Mouse (Mus musculus) lung, embryonic 16.5 days (tissue): Measurements from ENCODE around the gene Mettl13. TPM values are rescaled to one million over a fixed set of nuclear protein-coding genes. Genes with fewer than 3 reads are reported as not detected.

Source experiments
- ATAC-seq: fragments of 200-750 bp; cut with Nextera tagmentation; 2 replicates; pipeline ENCODE4 v1.8.0; 2017; ENCODE audit warnings: low read depth, mild to moderate bottlenecking, moderate library complexity
- H3K27ac ChIP-seq: fragments of 300-500 bp; sonication (generic); 2 replicates; pipeline ENCODE4 v1.5.1; 2014; ENCODE audit warnings: mild to moderate bottlenecking, control low read depth, low read length
- H3K27me3 ChIP-seq: fragments of 300-500 bp; sonication (generic); 2 replicates; pipeline ENCODE4 v1.6.1; 2014; ENCODE audit warnings: low read depth, low read length, mixed read lengths; ENCODE audit not compliant: control insufficient read depth, insufficient read depth
- H3K36me3 ChIP-seq: fragments of 300-500 bp; sonication (generic); 2 replicates; pipeline ENCODE4 v1.6.1; 2014; ENCODE audit warnings: low read length; ENCODE audit not compliant: control insufficient read depth, insufficient read depth
- H3K4me1 ChIP-seq: fragments of 300-500 bp; sonication (generic); replicated peaks from 2 replicates; pipeline ENCODE4 v1.6.1; 2014; ENCODE audit warnings: low read length, mixed read lengths; ENCODE audit not compliant: control insufficient read depth, insufficient read depth
- H3K4me2 ChIP-seq: fragments of 300-500 bp; sonication (generic); 2 replicates; pipeline ENCODE4 v1.6.1; 2014; ENCODE audit warnings: low read depth, low read length, control low read depth
- H3K4me3 ChIP-seq: fragments of 300-500 bp; sonication (generic); 2 replicates; pipeline ENCODE4 v1.5.1; 2014; ENCODE audit warnings: mild to moderate bottlenecking, low read length, control low read depth
- H3K9ac ChIP-seq: fragments of 300-500 bp; sonication (generic); 2 replicates; pipeline ENCODE4 v1.6.1; 2014; ENCODE audit warnings: low read length, control low read depth
- H3K9me3 ChIP-seq: fragments of 300-500 bp; sonication (generic); 2 replicates; pipeline ENCODE4 v1.6.1; 2016; ENCODE audit warnings: low read length; ENCODE audit not compliant: control insufficient read depth
- WGBS: fragments of 180-500 bp; shearing (Covaris S2); extraction: QIAGEN DNeasy Blood & Tissue Kit; methylation state at CpG from one replicate; pipeline ENCODE4 v1.1.7; 2014; 5-methylcytosine and 5-hydroxymethylcytosine counted together
- polyA plus RNA-seq: library from polyadenylated mRNA; unstranded; fragments of >200 nt; fragmentation: Nextera tagmentation; extraction: Ambion mirVana; gene quantifications from 2 replicates; pipeline ENCODE4 v1.2.1, GENCODE M21; 2015

Gene Mettl13
- polyA plus RNA-seq, 1 experiment from 2014 or later, result 22.9 TPM

DNA sequence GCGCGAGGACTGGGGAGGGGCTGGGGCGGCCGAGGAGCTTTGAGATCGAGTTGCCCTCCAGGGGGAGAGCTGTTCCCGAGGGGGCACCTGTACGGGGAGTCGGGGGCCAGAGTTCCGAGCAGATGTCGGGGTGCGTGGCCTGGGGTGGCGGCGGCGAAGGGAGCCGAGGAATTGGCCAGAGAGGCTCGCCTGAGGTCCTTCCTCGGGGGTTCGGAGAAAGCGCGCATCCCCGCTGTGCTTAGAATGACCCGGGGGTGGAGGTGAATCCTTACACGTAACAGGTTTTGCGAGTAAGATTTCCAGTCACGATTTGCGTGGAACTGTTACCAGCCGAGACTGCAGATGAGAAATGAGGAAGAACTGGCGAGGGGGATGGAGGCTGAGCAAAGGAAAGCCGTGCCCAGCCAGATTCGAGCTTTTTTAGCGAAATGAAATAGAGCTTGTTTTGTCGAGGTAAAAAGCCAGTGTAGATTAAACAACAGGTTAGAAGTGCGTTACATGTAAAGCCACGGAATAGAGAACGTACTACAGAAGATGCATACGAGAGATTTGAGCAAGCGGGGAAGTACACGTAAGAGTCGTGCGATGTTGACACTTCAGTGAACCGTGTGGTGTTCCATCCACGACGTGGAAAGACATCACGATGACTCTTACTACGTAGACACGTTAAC, 22.7 kb upstream of the Mettl13 start:
- 0 out of 2 replicates have a peak, but pooled peaks cover 8% of the 10 kb centered on the region for H3K4me1 ChIP-seq
- under 1% methylated on average over 46 of the region's 46 CpGs for WGBS
- peak; percentile 52 for ATAC-seq
- H3K9ac ChIP-seq, result peak overlapping the region; percentile 90
- peak overlapping the region; percentile 95 for H3K4me3 ChIP-seq
- peak overlapping the region; percentile 89 for H3K27ac ChIP-seq
- no peaks in the 10 kb centered on the region for H3K27me3 ChIP-seq
- H3K9me3 ChIP-seq, result peaks cover 7% of the 10 kb centered on the region
- peak overlapping the region; percentile 78 for H3K4me2 ChIP-seq
- peaks cover 12% of the 10 kb centered on the region for H3K36me3 ChIP-seq

DNA sequence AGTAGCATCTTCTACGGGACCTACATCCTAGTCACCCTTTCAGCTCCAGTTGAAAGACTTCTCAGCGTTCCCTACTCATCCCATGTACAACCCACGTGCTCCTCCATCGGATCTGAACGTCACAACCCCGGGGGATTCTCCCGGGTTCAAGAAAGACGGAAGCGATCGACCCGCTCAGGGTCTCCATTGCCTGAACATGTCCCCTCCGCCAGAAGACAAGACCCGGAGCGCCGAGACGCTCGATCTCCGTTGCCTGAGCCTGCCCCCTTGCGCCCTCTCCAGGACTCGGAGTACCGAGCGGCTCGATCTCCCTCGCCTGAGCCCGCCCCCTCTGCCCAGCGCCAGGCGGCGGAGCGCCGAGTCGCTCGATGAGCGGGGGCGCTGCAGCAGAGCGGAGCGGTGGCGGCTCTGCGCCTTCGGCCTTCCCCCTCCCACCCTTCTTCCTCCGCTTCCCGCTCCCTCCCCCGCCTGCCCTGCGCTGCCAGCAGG, 22.0 kb upstream of the Mettl13 start, which contains the start of gene Vamp4:
TSS of gene Vamp4 (plus strand) at position 256 of the 489 bp plus-strand sequence.
- no peaks in the 10 kb centered on the region for H3K27me3 ChIP-seq
- peak within 1 kb of the TSS; percentile 95 for H3K4me3 ChIP-seq
- peak within 1 kb of the TSS; percentile 78 for H3K4me2 ChIP-seq
- H3K27ac ChIP-seq, result peak within 1 kb of the TSS; percentile 89
- H3K9me3 ChIP-seq, result peaks cover 7% of the 10 kb centered on the region
- ATAC-seq, result peak; percentile 98
- H3K36me3 ChIP-seq, result peaks cover 12% of the 10 kb centered on the region
- peak within 1 kb of the TSS; percentile 90 for H3K9ac ChIP-seq
- under 1% methylated on average over 39 of the region's 43 CpGs for WGBS
- 0 out of 2 replicates have a peak, but pooled peaks cover 8% of the 10 kb centered on the region for H3K4me1 ChIP-seq

DNA sequence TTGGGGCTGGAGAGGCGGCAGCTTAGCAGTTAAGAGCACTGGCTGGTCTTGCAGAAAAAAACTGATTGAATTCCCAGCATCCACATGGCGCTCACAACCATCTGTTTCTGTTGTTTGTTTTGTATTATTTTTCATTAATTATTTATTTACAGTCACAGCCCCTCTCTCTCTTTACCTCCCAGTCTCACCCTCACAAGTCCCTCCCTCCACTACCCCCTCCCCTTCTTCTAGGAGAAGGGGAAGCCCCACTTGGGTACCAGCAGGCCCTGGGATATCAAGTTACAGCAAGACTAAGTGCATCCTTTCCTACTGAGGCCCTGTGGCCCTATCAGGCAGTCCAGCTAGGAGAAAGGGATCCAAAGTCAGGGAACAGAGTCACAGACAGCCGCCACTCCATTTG, 19.0 kb upstream of the Mettl13 start:
- Histone ChIP-seq H3K4me2 (no peak overlapping the region), H3K4me1 (0 out of 2 replicates have a peak, but pooled peaks cover 8% of the 10 kb centered on the region), H3K27ac (no peak overlapping the region), H3K9me3 (no peaks in the 10 kb centered on the region), H3K9ac (no peak overlapping the region), H3K27me3 (no peaks in the 10 kb centered on the region), H3K4me3 (no peak overlapping the region), H3K36me3 (no peaks in the 10 kb centered on the region)
- ATAC-seq, result no peak
- WGBS, result 43% methylated on average over 3 of the region's 3 CpGs

DNA sequence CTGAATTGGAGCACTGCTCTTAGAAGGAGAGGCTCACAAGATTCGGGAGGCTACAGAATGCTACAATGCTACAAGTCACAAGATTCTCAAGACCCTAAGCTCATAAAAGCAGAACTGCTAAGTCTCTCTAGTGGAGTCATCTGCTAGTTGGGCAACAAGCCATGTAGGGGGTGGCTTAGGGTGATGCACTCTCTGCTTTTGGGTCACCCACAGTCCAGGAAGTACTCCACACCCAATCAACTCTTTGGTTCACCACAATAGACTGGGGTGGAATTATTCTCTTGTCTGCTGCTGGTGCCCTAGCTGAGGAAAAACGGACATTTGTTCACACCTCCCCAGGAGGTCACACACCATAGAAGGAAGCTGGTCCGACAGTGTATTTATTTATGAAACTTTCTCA, 16.6 kb upstream of the Mettl13 start:
- no peak overlapping the region for H3K27ac ChIP-seq
- H3K9me3 ChIP-seq, result no peaks in the 10 kb centered on the region
- 37% methylated on average over 3 of the region's 3 CpGs for WGBS
- H3K4me2 ChIP-seq, result no peak overlapping the region
- no peaks in the 10 kb centered on the region for H3K36me3 ChIP-seq
- peak; percentile 49; the same call in 1 of the 2 replicates for ATAC-seq
- H3K4me1 ChIP-seq, result 0 out of 2 replicates have a peak, but pooled peaks cover 4% of the 10 kb centered on the region
- no peak overlapping the region for H3K9ac ChIP-seq
- H3K4me3 ChIP-seq, result no peak overlapping the region
- H3K27me3 ChIP-seq, result no peaks in the 10 kb centered on the region

DNA sequence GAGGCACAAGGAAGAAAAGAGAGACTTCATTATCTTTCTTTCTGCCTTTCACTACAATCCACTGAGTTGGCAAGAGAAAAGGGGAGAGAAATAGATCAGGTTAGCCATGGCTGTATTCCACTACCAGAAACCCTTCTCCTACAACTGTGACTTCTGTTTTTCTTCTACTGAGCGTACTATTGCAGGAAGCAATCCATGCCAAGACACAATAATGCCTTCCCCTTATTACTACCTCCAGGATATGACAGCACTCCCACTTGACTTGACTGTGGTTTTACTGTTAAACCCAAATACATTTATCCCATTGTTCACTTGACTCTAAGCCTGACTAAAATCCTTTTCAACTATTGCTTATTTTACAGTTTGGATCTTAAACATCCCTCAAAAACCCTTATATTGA, 14.9 kb upstream of the Mettl13 start:
- no peak for ATAC-seq
- no peak overlapping the region for H3K4me3 ChIP-seq
- no peak overlapping the region for H3K4me2 ChIP-seq
- 76% methylated on average over 1 of the region's 1 CpGs for WGBS
- H3K36me3 ChIP-seq, result no peaks in the 10 kb centered on the region
- H3K27me3 ChIP-seq, result no peaks in the 10 kb centered on the region
- no peak overlapping the region for H3K27ac ChIP-seq
- H3K9me3 ChIP-seq, result no peaks in the 10 kb centered on the region
- H3K4me1 ChIP-seq, result 0 out of 2 replicates have a peak, but pooled peaks cover 2% of the 10 kb centered on the region
- no peak overlapping the region for H3K9ac ChIP-seq

DNA sequence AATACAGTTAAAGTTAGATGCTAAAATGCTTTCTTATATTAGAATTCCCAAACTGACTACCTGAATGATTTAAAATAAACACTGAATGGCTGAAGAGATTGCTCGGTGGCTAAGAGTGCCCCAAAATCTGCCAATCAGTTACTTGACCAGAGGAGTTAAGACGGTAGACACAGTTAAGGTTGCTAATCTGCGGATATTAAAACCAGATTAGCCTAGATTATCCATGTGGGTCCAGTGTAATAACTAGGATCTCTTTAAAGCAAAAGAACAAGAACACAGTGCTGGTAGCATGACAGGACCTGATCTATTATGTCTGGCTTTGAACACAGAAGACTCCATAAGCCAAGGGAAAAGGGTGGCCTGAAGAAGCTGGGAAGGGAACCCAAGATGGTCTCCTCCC, 5.8 kb upstream of the Mettl13 start:
- H3K4me1 ChIP-seq, result no peaks in the 10 kb centered on the region
- no peaks in the 10 kb centered on the region for H3K36me3 ChIP-seq
- H3K4me2 ChIP-seq, result no peak overlapping the region
- no peaks in the 10 kb centered on the region for H3K9me3 ChIP-seq
- no peak overlapping the region for H3K9ac ChIP-seq
- no peak overlapping the region for H3K27ac ChIP-seq
- WGBS, result 80% methylated on average over 3 of the region's 3 CpGs
- no peak overlapping the region for H3K4me3 ChIP-seq
- ATAC-seq, result no peak
- no peaks in the 10 kb centered on the region for H3K27me3 ChIP-seq

DNA sequence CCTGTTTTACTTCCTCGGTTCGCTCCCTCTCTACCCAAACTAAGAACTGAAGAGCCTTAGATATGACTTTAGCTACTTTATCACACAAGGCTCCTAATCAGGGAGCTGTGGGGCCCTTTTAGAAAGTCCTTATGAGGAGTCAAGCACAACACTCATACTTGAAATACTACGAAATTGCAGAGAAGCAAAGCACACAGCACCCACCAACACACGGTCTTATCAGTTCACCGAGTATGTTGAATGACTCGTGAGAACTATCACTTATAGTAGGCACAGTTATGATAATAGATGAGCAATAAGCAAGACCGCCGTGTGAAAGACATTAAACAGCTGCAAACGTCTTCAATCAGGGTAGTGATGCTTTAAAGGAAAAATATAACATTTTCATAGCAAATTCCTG, 4.6 kb upstream of the Mettl13 start:
- Histone ChIP-seq H3K4me2 (no peak overlapping the region), H3K4me3 (no peak overlapping the region)

DNA sequence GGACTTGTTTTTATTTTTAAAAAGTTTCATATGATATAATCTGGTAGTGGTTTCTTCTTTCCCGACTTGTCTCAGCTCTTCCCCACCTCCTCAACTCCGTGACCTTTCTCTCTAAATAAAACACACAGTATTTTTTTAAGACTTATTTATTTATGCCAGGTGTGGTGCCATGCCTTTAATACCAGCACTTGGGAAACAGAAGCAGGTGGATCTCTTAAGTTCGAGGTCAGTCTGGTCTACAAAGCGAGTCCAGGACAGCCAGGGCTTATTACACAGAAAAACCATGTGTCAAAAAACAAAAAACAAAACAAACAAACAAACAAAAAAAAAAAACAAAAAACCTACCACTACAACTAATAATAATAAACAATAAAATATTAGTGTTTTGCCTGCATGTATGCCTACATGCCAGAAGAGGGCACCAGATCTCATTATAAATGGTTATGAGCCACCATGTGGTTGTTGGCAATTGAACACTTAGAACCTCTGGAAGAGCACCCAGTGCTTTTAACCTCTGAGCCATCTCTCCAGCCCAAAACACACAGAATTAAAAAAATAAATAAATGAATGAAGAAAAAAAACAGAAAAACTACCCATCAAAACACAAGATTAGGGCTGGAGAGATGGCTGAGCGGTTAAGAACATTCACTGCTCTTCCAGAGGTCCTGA, 1.4 kb upstream of the Mettl13 start:
- no peak overlapping the region for H3K4me2 ChIP-seq
- no peak overlapping the region for H3K4me3 ChIP-seq
- 74% methylated on average over 5 of the region's 5 CpGs for WGBS
- H3K9me3 ChIP-seq, result no peaks in the 10 kb centered on the region
- no peak overlapping the region for H3K9ac ChIP-seq
- H3K27me3 ChIP-seq, result no peaks in the 10 kb centered on the region
- H3K27ac ChIP-seq, result no peak overlapping the region
- peaks cover 11% of the 10 kb centered on the region for H3K4me1 ChIP-seq
- peaks cover 9% of the 10 kb centered on the region for H3K36me3 ChIP-seq
- ATAC-seq, result no peak

More for the DNA sequence above, 4.6 kb upstream of the Mettl13 start:
- Histone ChIP-seq H3K4me1 (0 out of 2 replicates have a peak, but pooled peaks cover 2% of the 10 kb centered on the region), H3K27me3 (no peaks in the 10 kb centered on the region), H3K27ac (no peak overlapping the region), H3K36me3 (no peaks in the 10 kb centered on the region), H3K9me3 (no peaks in the 10 kb centered on the region), H3K9ac (no peak overlapping the region)
- 55% methylated on average over 9 of the region's 9 CpGs for WGBS
- ATAC-seq, result no peak

DNA sequence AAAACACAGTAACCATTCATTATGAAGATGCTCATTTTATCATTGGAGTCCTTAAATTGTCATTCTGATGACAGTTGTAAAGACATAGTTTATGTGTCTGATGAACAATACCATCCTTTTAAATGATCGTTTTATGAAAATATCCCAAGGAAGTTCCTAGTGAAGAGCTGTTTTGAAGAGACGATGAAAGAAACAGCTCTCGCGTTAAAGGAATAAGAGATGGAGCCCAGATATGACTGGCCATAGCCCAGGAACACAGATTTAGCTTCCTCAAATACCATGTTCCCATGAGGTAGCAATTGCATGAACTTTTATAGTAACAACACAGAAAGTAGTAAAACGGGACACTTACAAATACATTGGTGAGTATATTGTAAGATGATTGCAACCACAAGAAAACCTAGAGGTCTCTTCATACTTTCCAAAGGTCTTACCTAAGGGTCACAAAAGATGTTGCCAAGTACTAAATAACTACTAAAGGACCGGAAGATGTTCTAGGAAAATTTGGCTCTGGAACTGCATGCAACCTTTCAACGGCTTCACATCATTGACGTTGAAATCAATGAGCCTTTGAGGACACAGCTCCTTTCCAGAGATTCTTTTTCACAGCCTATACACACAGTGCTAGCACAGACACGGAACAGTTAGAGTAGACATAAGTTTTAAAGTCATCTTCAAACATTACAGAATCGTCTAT, 714 bp upstream of the Mettl13 start:
- Histone ChIP-seq H3K9me3 (no peaks in the 10 kb centered on the region), H3K27ac (peak overlapping the region; percentile 51; the same call in 1 of the 2 replicates), H3K9ac (peak overlapping the region; percentile 83), H3K36me3 (peaks cover 9% of the 10 kb centered on the region), H3K4me2 (peak overlapping the region; percentile 96), H3K4me1 (peaks cover 11% of the 10 kb centered on the region), H3K4me3 (peak overlapping the region; percentile 87), H3K27me3 (no peaks in the 10 kb centered on the region)
- WGBS, result 60% methylated on average over 10 of the region's 10 CpGs
- no peak for ATAC-seq
